Mouse (Mus musculus) limb, embryonic 11.5 days (tissue): Measurements from ENCODE around the gene Pnmt. TPM values are rescaled to one million over a fixed set of nuclear protein-coding genes. Genes with fewer than 3 reads are reported as not detected.

Source experiments
- ATAC-seq: fragments of 200-750 bp; cut with Nextera tagmentation; 2 replicates; pipeline ENCODE4 v1.8.0; 2017; ENCODE audit warnings: low read depth; ENCODE audit not compliant: insufficient number of reproducible peaks, low FRiP score, low TSS enrichment
- DNase-seq: peaks from one replicate; pipeline ENCODE4 v3.0.0-alpha.2; 2015; ENCODE audit warnings: low spot score
- H3K27ac ChIP-seq: fragments of 300-500 bp; sonication (generic); replicated peaks from 2 replicates; pipeline ENCODE4 v1.5.1; 2014; ENCODE audit warnings: low read depth, mild to moderate bottlenecking, low read length
- H3K27me3 ChIP-seq: fragments of 300-500 bp; sonication (generic); 2 replicates; pipeline ENCODE4 v1.6.1; 2014; ENCODE audit warnings: mild to moderate bottlenecking, low read length, mixed read lengths; ENCODE audit not compliant: control insufficient read depth, insufficient read depth
- H3K36me3 ChIP-seq: fragments of 300-500 bp; sonication (generic); 2 replicates; pipeline ENCODE4 v1.6.1; 2014; ENCODE audit warnings: mild to moderate bottlenecking, low read length, moderate library complexity, mixed read lengths; ENCODE audit not compliant: control insufficient read depth, insufficient read depth
- H3K4me1 ChIP-seq: fragments of 300-500 bp; sonication (generic); 2 replicates; pipeline ENCODE4 v1.6.1; 2014; ENCODE audit warnings: low read length, mixed read lengths; ENCODE audit not compliant: control insufficient read depth, insufficient read depth
- H3K4me2 ChIP-seq: fragments of 300-500 bp; sonication (generic); 2 replicates; pipeline ENCODE4 v1.6.1; 2014; ENCODE audit warnings: low read depth, mild to moderate bottlenecking, moderate library complexity; ENCODE audit not compliant: severe bottlenecking
- H3K4me3 ChIP-seq: fragments of 300-500 bp; sonication (generic); 2 replicates; pipeline ENCODE4 v1.5.1; 2014; ENCODE audit warnings: low read depth, low read length
- H3K9ac ChIP-seq: fragments of 300-500 bp; sonication (generic); 2 replicates; pipeline ENCODE4 v1.6.1; 2014; ENCODE audit warnings: mild to moderate bottlenecking, low read length
- H3K9me3 ChIP-seq: fragments of 300-500 bp; sonication (generic); 2 replicates; pipeline ENCODE4 v1.6.1; 2016; ENCODE audit warnings: low read length; ENCODE audit not compliant: control insufficient read depth
- WGBS: fragments of 180-500 bp; shearing (Covaris S2); extraction: QIAGEN DNeasy Blood & Tissue Kit; methylation state at CpG from one replicate; pipeline ENCODE4 v1.1.7; 2014; 5-methylcytosine and 5-hydroxymethylcytosine counted together
- polyA plus RNA-seq: library from polyadenylated mRNA; unstranded; fragments of >200 nt; fragmentation: Nextera tagmentation; extraction: Ambion mirVana; gene quantifications from 2 replicates; pipeline ENCODE4 v1.2.1, GENCODE M21; 2014

Pnmt gene
- polyA plus RNA-seq, 1 experiment from 2014 or later, result 0.13 TPM

GRCm38 (mm10) chr11:98426592-98426991, 40.3 kb downstream of the Pnmt start:
- 96% methylated on average over 7 of the region's 7 CpGs for WGBS
- no peaks in the 10 kb centered on the region for H3K27me3 ChIP-seq

GRCm38 (mm10) chr11:98428436-98428835, 42.2 kb downstream of the Pnmt start:
- no peak for ATAC-seq
- Histone ChIP-seq H3K27me3 (no peaks in the 10 kb centered on the region), H3K4me2 (no peak overlapping the region), H3K9me3 (no peaks in the 10 kb centered on the region), H3K27ac (no peak overlapping the region), H3K36me3 (peaks cover 8% of the 10 kb centered on the region), H3K4me1 (no peaks in the 10 kb centered on the region), H3K9ac (no peak overlapping the region), H3K4me3 (no peak overlapping the region)
- DNase-seq, result no peak
- WGBS, result 92% methylated on average over 5 of the region's 5 CpGs

More at GRCm38 (mm10) chr11:98426592-98426991, 40.3 kb downstream of the Pnmt start:
- no peak for DNase-seq
- no peak overlapping the region for H3K27ac ChIP-seq
- ATAC-seq, result no peak
- no peaks in the 10 kb centered on the region for H3K9me3 ChIP-seq
- no peak overlapping the region for H3K4me3 ChIP-seq
- H3K9ac ChIP-seq, result no peak overlapping the region
- H3K36me3 ChIP-seq, result peaks cover 8% of the 10 kb centered on the region
- H3K4me2 ChIP-seq, result no peak overlapping the region
- no peaks in the 10 kb centered on the region for H3K4me1 ChIP-seq

GRCm38 (mm10) chr11:98431743-98432502, 45.7 kb downstream of the Pnmt start:
- ATAC-seq, result no peak
- no peak overlapping the region for H3K9ac ChIP-seq
- DNase-seq, result no peak
- no peaks in the 10 kb centered on the region for H3K27me3 ChIP-seq
- no peaks in the 10 kb centered on the region for H3K4me1 ChIP-seq
- H3K4me3 ChIP-seq, result no peak overlapping the region
- H3K27ac ChIP-seq, result no peak overlapping the region
- WGBS, result 81% methylated on average over 9 of the region's 9 CpGs
- H3K36me3 ChIP-seq, result peaks cover 8% of the 10 kb centered on the region
- H3K9me3 ChIP-seq, result no peaks in the 10 kb centered on the region
- no peak overlapping the region for H3K4me2 ChIP-seq

GRCm38 (mm10) chr11:98435723-98436122, 49.5 kb downstream of the Pnmt start:
- no peak for DNase-seq
- no peak overlapping the region for H3K4me3 ChIP-seq
- no peaks in the 10 kb centered on the region for H3K4me1 ChIP-seq
- no peak for ATAC-seq
- WGBS, result 88% methylated on average over 9 of the region's 9 CpGs
- H3K36me3 ChIP-seq, result peaks cover 5% of the 10 kb centered on the region
- no peaks in the 10 kb centered on the region for H3K27me3 ChIP-seq
- H3K9me3 ChIP-seq, result no peaks in the 10 kb centered on the region
- H3K27ac ChIP-seq, result no peak overlapping the region
- H3K9ac ChIP-seq, result no peak overlapping the region
- H3K4me2 ChIP-seq, result no peak overlapping the region

GRCm38 (mm10) chr11:98437441-98437840, 51.2 kb downstream of the Pnmt start:
- H3K9me3 ChIP-seq, result no peaks in the 10 kb centered on the region
- H3K27me3 ChIP-seq, result no peaks in the 10 kb centered on the region
- H3K9ac ChIP-seq, result no peak overlapping the region
- WGBS, result 83% methylated on average over 6 of the region's 6 CpGs
- H3K4me1 ChIP-seq, result no peaks in the 10 kb centered on the region
- peaks cover 5% of the 10 kb centered on the region for H3K36me3 ChIP-seq
- no peak overlapping the region for H3K27ac ChIP-seq
- H3K4me3 ChIP-seq, result no peak overlapping the region
- no peak overlapping the region for H3K4me2 ChIP-seq
- DNase-seq (no peak), ATAC-seq (no peak)

Other genes starting within 250 kb of the Pnmt start
- 17.6 and 20.6 TPM in 2 replicates for gene Fbxl20, start 236.0 kb upstream of the Pnmt start, polyA plus RNA-seq
- 75.2 and 87.8 TPM in 2 replicates for gene Med1, start 193.2 kb upstream of the Pnmt start, polyA plus RNA-seq
- gene Cdk12, start 183.4 kb upstream of the Pnmt start, polyA plus RNA-seq, result 14.6 and 17.4 TPM in 2 replicates
- gene Neurod2, start 56.8 kb upstream of the Pnmt start, polyA plus RNA-seq, result not detected in 2 replicates
- gene Ppp1r1b, start 38.0 kb upstream of the Pnmt start, polyA plus RNA-seq, result 0.17 TPM in 1 of 2 replicates, not detected in the other
- gene Stard3, start 28.1 kb upstream of the Pnmt start, polyA plus RNA-seq, result 37.7 and 38.3 TPM in 2 replicates
- 0.41 and 0.53 TPM in 2 replicates for gene Tcap, start 2.6 kb upstream of the Pnmt start, polyA plus RNA-seq
- 6.3 and 9.5 TPM in 2 replicates for gene Pgap3, start 14.0 kb downstream of the Pnmt start, polyA plus RNA-seq
- 29.6 and 30.5 TPM in 2 replicates for gene Erbb2, start 26.0 kb downstream of the Pnmt start, polyA plus RNA-seq
- gene Mien1, start 52.5 kb downstream of the Pnmt start, polyA plus RNA-seq, result 75.4 and 78.3 TPM in 2 replicates
- gene Grb7, start 59.9 kb downstream of the Pnmt start, polyA plus RNA-seq, result 5.3 and 6.7 TPM in 2 replicates
- gene Ikzf3, start 159.6 kb downstream of the Pnmt start, polyA plus RNA-seq, result 0.07 TPM in 1 of 2 replicates, not detected in the other
- 0.45 and 1.2 TPM in 2 replicates for gene Zpbp2, start 164.6 kb downstream of the Pnmt start, polyA plus RNA-seq
- 9.6 and 10.1 TPM in 2 replicates for gene Ormdl3, start 200.9 kb downstream of the Pnmt start, polyA plus RNA-seq
- gene Lrrc3c, start 211.8 kb downstream of the Pnmt start, polyA plus RNA-seq, result not detected in 2 replicates
- 0.75 and 0.80 TPM in 2 replicates for gene Gm12355, start 239.2 kb downstream of the Pnmt start, polyA plus RNA-seq
- gene Gsdma3, start 239.9 kb downstream of the Pnmt start, polyA plus RNA-seq, result not detected in 2 replicates